Mouse (Mus musculus): ENCODE measurements around the gene Cnnm4.

DNA sequence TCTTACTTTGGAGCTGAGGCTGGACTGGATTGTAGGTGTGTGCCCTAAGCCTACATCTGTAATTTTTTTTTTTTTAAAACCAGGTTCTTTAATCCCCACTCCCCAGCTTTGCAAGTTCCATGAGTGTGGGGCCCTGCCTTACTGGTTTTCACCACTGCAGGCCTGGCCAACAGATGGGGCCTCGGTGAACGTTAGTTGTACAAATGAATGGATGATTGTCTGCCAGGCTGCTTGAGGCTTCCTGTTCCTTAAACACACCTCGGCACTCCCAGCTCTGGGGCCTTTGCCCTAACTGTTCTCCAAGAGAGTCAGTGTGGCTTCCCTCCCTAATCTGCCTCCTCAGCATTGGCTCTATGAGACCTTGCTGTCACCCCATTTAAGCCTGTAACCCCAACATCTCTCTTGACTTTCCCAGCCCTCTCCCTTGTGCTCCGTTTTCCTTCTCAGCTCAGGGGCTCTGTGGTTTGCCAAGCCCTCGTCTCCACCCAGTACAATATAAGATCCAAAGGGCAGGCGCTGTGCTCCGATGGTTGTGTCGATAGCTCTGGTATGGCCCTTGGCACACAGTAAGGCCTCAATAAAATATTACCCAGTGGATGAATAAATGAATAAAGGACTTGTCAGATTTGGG is 4.2 kb downstream of the Cnnm4 start:
- TF ChIP-seq POLR2A (IDR thresholded peaks at IDR 0.05; ENCODE audit: insufficient read depth, low read depth, low read length), result no peak
- no peak for TF ChIP-seq CTCF (IDR thresholded peaks at IDR 0.05)

Data from heart, adult 2 months (tissue).